8 mouse cellular contexts compared by ENCODE assay signal in the genomic region with DNA sequence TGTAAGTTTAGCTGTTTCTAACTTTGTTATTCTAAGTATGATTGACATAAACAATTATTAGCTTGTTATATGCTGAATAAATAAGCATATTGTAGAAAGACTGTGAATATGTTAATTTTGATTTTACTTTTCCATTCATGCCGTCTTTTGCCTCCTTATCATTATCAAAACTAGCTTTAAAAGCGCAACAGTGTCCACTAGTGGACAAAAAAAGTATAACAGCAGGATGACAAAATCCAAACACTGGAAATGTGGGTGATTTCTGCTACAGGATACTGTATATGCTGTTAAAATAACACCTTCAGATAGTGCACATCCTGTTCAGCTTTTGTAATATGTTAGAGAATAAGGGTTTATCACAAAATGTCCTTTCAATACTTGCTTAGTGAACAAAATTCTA.
A peak's percentile ranks its signal among the peaks of the same experiment; 100 is the strongest.
DNase-seq lines count a peak whose midpoint lies in the region; ATAC-seq and TF ChIP-seq lines count a peak whose summit lies in the region.
"Had no signal": no experiment of that assay in that cellular context is flagged by ENCODE, and none has a peak within 500 bp of the region (broad histone marks: within the 10 kb centered on the region; RNA-seq: fewer than 3 reads in every experiment).

No protein-coding gene starts in this region.

- no peak overlapping the region for H3K27ac ChIP-seq in kidney, adult 2 months (ENCODE audit: insufficient read depth, low read depth, low read length)
- H3K27ac ChIP-seq in midbrain, embryonic 14.5 days (replicated peaks; ENCODE audit: low read depth, low read length): no peak overlapping the region
- no peak overlapping the region for H3K27ac ChIP-seq in midbrain, embryonic 15.5 days

- 0% methylated on average over 2 of the region's 2 CpGs for WGBS in kidney, adult 2 months
- WGBS in midbrain, embryonic 14.5 days: 19% methylated on average over 2 of the region's 2 CpGs
- WGBS in midbrain, embryonic 15.5 days: 18% methylated on average over 2 of the region's 2 CpGs

- peak; percentile 23; the same call in 1 of the 2 replicates for TF ChIP-seq CTCF in kidney, adult 2 months (conservative IDR thresholded peaks at IDR 0.05; ENCODE audit: insufficient read depth, insufficient read length, low read depth, low read length)

- H3K4me3 ChIP-seq in kidney, adult 2 months (ENCODE audit: insufficient read depth, low read depth, low read length): no peak overlapping the region
- no peak overlapping the region for H3K4me3 ChIP-seq in midbrain, embryonic 14.5 days (replicated peaks; ENCODE audit: low read depth, low read length)
- H3K4me3 ChIP-seq in midbrain, embryonic 15.5 days: no peak overlapping the region

- no peak for TF ChIP-seq POLR2A in kidney, adult 2 months (IDR thresholded peaks at IDR 0.05; ENCODE audit: low read depth, low read length)

- ATAC-seq in midbrain, embryonic 14.5 days (ENCODE audit: low FRiP score, low TSS enrichment): no peak
- ATAC-seq in midbrain, embryonic 15.5 days (replicated peaks): no peak

- H3K4me1 ChIP-seq in kidney, adult 2 months (ENCODE audit: control insufficient read depth, insufficient read depth, low read length): no peaks in the 10 kb centered on the region
- no peaks in the 10 kb centered on the region for H3K4me1 ChIP-seq in midbrain, embryonic 14.5 days (ENCODE audit: control insufficient read depth, insufficient read depth, low read length)
- H3K4me1 ChIP-seq in midbrain, embryonic 15.5 days: no peaks in the 10 kb centered on the region

- H3K27me3 ChIP-seq in kidney, adult 2 months (replicated peaks; ENCODE audit: control insufficient read depth, insufficient read depth, low read length): no peaks in the 10 kb centered on the region
- H3K27me3 ChIP-seq in midbrain, embryonic 14.5 days (ENCODE audit: control insufficient read depth, insufficient read depth, low read length): no peaks in the 10 kb centered on the region
- H3K27me3 ChIP-seq in midbrain, embryonic 15.5 days (replicated peaks): no peaks in the 10 kb centered on the region

- peak; percentile 0 for DNase-seq in kidney, adult 2 months
- no peak for DNase-seq in kidney, adult 11 months
- peak; percentile 77 for DNase-seq in midbrain, embryonic 14.5 days
- DNase-seq in ZHBTc4 (ENCODE audit: low read depth, low spot score): peak; percentile 5
- DNase-seq in mesoderm, embryonic 11.5 days (ENCODE audit: low read depth, low spot score): peak; percentile 37
- DNase-seq in urinary bladder, postnatal 14 days (ENCODE audit: low spot score): no peak
- DNase-seq: gastrocnemius, postnatal 36 days had no signal

- no peak overlapping the region for H3K9ac ChIP-seq in midbrain, embryonic 14.5 days (replicated peaks; ENCODE audit: low read length)
- no peak overlapping the region for H3K9ac ChIP-seq in midbrain, embryonic 15.5 days

- no peaks in the 10 kb centered on the region for H3K9me3 ChIP-seq in midbrain, embryonic 14.5 days (ENCODE audit: control insufficient read depth, low read length)
- no peaks in the 10 kb centered on the region for H3K9me3 ChIP-seq in midbrain, embryonic 15.5 days

- no peaks in the 10 kb centered on the region for H3K36me3 ChIP-seq in kidney, adult 2 months (ENCODE audit: control insufficient read depth, insufficient read depth, low read length)
- no peaks in the 10 kb centered on the region for H3K36me3 ChIP-seq in midbrain, embryonic 14.5 days (ENCODE audit: control insufficient read depth, insufficient read depth, low read length)
- no peaks in the 10 kb centered on the region for H3K36me3 ChIP-seq in midbrain, embryonic 15.5 days (replicated peaks)

- H3K4me2 ChIP-seq in midbrain, embryonic 14.5 days (ENCODE audit: low read length): no peak overlapping the region
- no peak overlapping the region for H3K4me2 ChIP-seq in midbrain, embryonic 15.5 days

Comparison
In these comparisons a context has a peak if more than half of its experiments do, and no peak if none do; other contexts are left out.
1. DNase-seq: peak in kidney, adult 2 months (single experiment), midbrain, embryonic 14.5 days (single experiment), ZHBTc4 (single experiment) and mesoderm, embryonic 11.5 days (single experiment); none in kidney, adult 11 months (single experiment) and urinary bladder, postnatal 14 days (single experiment).